Mouse (Mus musculus): ENCODE measurements at regions not wholly inside any gene's neighbourhood (a gene's known extent, or its start where the extent isn't known, plus 50 kb on each side); places are given as distances from the start of the nearest gene placed in this dataset.

DNA sequence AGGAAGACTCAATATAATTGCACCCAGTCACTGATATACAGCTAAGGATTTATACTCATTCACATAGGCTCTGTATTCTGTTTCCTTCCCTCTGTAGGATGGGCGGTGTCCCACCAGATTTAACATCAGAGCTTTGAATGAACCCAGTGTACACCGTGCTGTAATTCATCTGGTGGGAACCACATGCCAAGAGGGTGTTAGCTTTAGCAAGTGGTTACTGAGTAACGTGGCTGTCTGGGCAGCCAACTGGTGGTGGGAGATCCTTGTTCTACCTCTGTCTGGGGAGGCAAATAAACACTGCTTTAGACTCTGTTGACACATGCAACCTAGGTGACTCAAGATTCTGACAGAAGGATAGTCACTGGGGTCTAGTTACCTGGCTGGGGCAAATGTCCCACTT is 229.6 kb upstream of the Gm12728 start:
- no peak for DNase-seq (ENCODE audit: low spot score in 2 of 2)

DNA sequence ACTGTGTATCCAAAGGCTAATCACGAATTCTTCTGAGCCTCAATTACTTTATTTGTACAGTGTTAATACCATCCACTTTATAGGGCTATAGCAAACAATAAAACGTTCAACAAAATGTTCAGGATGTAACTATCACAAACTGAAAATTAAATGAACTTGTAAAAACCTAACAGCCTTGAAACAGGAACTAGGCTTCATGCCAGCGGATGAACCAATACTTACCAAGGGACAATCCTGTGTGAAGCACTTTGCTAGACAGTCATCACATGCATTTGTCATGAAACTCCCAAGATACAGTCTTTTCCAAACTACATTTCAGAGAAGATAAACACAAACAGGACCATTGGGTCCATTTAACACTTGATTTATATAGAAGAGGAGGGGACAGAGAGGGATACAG is 228.9 kb upstream of the Gm12728 start:
- no peak for DNase-seq (ENCODE audit: low spot score in 2 of 2)

DNA sequence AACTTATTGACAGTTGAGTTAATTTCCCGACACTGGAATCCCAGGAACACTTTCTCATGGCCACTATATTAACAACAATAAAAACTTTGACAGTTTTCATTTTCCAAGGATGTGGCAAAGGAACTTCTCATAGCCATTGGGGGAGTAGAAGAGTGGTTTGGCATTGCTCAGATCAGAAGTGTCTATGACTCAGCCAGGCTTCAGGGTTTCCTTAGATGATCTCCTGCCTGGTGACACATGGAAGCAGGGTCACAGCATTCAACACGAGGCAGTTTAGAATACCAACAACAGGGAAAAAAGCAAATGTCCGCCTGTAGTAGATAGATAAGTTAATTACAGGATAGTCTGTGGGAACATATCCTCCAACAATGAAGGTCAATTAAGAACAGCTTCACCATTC is 228.1 kb upstream of the Gm12728 start:
- no peak for DNase-seq (ENCODE audit: low spot score in 2 of 2)

DNA sequence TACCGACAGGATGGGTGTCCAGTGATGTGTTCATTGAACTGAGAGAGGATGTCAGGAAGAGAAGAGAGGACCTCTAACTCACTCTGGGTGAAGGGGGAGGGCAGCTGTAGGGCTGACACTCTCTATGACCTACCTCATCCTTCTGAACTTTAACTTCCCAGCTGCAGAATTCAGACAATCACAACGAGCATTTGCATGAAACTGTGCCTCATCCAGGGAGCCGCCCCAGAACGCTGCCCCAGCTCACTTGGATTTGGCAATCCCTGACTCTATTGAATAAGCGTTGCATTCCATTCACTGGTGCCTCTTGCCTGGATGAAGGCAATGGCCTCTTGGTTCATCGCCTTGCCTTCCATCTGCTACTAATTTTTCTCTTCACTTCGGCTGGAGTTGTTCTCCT is 223.9 kb upstream of the Gm12728 start:
- no peak for DNase-seq (ENCODE audit: low spot score in 2 of 2)

DNA sequence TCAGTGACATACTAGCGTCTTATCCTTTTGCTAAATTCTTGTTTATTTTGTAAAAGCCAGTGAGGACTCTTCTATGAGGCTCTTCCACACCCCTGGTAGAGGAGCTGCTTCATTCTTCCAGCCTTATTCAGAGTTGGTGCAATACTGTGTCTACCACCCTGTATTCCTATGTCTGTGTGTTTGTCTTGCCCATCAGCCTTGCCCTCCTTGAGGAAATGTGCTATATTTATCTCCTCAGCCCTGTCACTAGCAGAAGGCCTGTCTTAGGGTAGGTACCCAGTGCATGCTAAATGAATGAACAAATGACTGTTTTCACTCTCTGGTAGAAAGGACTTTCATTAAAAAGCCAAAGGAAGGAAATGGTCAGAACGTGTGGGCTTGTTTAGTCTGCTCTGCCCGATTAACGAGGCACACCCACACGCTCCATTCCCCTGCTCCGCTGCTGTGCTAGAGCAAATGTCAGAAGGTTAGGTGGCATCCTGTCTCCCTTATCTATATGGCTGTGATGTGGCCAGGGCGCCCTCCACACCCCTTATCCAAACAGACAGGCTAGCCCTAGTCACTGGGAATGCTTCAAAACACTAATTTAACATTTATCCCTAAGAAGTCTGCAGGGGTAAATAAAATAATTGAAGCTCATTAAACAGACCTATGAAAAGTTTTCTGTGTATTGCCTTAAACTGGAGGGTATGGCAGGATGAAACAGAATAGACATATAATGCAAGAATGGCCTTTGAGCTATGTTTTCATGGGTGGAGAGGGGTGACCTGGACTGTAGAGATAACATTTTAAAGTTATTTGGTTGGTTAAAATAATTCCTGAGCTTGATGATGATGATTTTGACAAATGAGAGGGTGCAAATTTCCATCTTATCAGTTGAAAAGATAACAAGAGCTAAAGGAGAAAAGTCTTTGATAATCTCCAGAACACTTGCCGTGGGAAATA is 222.9 kb upstream of the Gm12728 start:
- DNase-seq (ENCODE audit: low spot score in 2 of 2), result no peak

DNA sequence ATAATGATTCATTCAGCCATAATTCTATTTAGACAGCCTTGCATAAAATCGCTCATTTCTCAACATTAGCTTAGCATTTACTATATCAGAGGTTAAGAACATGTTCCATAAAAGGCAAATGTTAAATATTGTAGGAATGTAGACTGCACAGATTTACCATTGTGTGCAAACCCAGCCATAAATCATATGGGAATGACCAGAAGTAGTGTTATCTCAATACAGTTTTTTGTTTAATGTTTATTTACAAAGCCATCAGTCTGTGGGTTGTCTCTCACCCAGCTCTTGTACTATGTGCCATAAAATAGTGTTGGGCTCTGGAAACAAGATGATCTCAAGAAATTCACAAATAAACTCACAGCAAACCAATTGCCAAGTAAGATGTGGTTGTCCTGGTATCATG is 220.0 kb upstream of the Gm12728 start:
- DNase-seq (ENCODE audit: low spot score in 2 of 2), result no peak

DNA sequence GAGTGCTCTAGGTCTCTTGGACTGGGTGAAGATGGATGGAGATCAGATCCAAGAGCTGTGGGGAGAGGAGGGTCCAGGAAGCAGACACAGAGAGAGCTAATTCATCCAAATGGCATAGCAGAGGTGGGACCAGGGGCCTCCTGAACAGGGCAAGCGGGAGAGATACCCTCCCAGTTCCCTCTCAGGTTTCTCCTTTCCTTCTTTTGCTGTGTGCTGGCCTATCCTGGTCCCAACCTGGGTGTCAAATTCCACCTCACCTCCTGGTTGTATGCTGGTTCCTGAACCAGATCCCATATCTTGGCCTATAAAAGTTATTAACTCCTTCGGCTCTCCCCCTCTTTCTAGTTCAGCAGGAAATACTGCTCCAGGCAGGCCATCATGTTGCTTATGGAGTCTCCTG is 214.1 kb upstream of the Gm12728 start:
- no peak for DNase-seq (ENCODE audit: low spot score in 2 of 2)

DNA sequence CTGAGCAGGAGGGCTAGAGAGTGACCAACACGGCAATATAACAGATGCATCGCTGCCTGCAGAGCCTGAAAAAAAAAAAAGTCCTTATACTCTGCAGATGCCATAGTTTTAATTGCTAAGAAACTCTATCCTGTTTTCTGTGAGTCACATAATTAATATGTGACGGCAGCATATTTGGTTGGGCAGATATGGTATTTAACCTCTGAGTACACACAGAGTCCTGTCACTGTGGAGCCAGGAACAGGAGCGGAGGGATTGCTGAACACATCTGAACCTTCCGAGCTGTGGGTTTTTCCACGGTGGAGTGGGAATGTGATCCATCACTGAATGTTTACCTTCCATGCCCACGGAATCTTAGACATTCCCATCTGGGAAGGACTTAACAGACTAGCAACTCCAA is 208.7 kb upstream of the Gm12728 start:
- DNase-seq (ENCODE audit: low spot score in 2 of 2), result no peak

DNA sequence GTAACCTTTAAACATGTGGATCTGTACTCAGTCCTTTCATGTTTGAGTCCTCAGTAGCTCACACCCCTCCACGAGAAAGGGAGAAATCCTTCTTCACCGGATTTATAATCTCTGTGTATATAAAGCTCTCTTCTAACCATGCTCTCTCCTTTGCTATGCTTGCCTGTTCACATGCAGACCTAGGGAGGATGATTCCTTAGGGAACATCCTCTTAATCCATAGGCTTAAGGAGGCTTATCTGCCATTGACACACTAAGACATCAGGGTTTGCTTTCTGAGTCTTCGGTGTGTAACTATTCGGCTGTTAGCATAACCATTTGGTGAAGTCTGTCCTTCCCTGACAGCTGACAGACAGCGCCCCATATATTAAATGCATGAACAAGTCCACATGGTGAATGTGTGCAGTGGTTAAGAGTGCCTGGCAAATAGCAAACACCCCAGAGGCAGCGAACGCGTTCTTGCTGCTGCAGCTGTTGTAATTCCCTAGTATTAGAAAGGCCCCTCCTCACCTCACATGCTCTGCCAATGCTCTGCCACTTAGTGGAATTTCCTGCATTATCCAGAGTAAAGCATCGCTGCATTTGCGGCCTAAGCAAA is 205.2 kb upstream of the Gm12728 start:
- no peak for DNase-seq (ENCODE audit: low spot score in 2 of 2)

DNA sequence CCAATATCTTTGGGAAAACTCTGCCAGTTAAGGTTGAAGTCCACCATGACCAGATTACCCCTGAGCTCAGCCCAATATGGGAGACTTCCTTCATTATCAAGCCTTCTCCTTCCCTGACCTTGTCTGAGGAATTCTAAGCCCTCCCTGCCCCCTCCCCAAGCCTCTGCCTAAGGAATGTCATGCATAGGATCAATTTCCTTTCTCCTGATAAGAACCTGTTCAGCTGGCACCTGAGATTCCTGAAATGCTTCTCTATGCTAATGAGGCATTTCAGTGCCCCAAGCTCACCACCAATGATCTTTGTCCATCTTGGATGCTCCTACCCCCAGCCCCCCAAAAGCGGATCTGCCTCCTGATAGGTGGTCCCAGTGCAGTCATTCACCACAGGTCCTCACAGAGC is 186.0 kb upstream of the Gm12728 start:
- no peak for DNase-seq (ENCODE audit: low spot score in 2 of 2)

DNA sequence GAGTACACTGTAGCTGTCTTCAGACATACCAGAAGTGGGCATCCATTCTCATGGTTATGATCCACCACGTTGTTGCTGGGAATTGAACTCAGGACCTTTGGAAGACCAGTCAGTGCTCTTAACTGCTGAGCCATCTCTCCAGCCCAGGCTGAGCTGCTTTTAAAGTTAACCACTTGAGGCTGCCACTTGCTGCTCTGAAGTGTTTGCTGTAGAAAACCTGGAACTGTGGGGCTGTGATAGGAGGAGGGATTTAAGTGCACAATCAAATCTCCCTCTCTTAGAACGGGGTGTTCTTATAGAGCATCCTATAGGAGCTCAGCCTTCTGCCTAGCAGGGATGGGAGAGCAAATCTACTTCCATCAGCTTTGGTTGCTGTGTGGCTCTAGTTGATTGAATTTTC is 185.1 kb upstream of the Gm12728 start:
- DNase-seq (ENCODE audit: low spot score in 2 of 2), result no peak

DNA sequence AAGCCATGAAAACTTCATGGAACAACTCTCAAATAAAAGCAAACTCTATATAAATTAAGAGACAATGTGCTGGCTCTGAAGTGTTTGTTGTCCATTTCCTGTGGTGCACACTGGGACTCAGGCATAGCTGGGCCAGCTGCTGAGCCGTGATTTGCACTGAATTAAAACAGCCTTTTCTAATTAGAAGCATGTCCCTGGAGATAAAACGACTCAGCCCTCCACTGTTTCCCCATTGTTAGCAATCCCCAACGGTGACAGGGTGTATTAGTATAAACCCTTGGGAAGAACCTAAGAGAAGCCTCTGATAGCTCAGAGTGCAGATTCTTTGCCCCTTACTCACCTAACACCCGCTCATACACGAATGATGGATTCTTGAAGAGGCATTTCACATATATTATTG is 182.9 kb upstream of the Gm12728 start:
- no peak for DNase-seq (ENCODE audit: low spot score in 2 of 2)

DNA sequence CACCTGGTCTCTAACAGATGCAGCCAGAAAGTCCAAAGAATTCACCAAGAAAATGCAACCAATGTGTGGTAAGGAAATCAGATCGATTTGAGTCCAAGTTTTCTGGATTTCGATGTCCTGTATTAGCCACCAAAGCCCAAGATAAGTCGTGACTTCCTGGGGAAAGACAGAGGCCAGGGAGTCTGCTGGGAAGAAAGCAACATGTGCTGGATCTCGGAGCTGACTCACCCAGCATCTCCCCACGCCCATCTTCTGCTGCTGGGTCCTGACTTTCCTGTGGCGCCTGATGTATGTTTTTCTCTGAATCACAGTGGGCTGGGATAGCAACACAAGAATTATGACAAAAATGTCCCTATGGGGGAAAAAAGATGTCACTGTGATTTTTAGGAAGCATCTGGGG is 178.8 kb upstream of the Gm12728 start:
- no peak for DNase-seq (ENCODE audit: low spot score in 2 of 2)

DNA sequence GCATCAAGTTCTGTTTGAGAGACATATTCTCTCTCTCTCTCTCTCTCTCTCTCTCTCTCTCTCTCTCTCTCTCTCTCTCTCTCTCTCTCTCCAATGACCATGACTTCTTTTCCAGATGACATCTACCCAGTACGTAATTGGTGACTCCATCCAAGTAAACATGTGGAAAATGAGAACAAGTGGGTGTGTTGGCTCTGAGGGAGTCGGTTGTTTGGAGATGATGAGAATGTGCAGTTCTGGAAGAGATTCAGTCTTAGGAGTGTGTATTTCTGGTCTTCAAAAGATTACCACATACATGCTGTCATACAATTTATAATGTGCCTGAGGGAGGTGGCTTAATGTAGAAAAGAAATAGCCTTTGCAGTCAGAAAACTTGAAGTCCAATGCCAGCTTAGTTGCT is 175.3 kb upstream of the Gm12728 start:
- DNase-seq (ENCODE audit: low spot score in 2 of 2), result no peak

DNA sequence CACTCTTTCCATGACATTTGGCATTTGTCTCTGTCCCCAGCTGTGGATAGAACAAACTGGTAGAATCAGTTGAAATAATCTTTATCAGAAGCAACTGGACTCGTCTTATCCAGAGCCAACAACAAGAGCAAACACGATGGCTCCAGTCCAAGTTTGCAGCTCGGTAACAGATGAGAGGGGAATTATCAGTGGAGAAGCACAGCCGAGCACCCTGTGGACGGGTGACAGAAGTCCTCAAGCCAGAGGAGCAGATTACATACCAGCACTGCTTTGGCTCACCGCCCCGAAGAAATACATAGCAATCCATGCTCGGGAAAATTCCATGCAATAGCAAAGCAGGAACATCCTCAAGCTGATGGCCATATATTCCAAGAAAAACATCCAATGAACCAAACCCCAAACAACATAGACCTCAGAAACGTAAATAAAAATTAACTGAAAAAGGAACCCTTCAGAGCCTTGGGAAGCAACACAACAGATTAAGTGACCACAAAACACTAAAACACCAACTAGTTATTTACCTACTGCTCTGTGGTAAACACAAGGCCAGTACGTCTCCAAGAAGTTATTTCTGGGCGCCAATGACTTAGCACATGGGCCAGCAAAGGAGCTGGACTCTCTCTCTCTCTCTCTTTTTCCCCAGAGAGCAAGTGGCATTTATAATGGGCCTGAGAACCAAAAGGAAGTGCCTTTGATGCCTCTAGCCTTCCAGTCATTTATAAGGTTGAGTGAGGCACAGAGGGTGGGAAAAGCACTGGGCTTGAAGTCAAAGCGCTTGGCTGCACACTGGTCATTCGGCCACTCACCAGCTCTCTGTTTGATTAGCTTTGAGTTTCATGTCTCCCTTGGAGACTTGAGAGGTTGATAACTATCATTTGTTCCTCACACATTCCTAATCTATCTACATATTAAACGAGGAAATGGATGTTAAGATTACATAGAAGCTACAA is 163.0 kb upstream of the Gm12728 start:
- DNase-seq (ENCODE audit: low spot score in 2 of 2), result no peak

DNA sequence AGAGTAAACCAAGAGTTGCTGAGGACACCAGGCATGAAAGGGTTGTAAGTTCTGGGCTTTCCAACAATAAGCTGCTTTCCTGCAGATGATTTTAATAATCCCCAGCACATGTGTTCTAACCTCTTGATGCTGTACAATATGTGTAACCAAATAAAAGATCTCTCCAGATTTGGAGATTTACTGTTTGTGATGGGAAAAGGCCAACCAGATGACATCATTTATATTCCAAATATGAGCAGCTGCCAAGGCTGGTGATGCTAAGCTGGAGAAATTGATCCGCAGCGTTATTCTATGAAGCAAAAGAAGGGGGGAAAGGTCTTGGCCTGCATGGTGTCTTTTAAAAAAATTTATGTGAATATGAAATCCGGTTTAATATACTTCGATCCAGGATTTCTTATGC is 160.1 kb upstream of the Gm12728 start:
- DNase-seq (ENCODE audit: low spot score in 2 of 2), result no peak

DNA sequence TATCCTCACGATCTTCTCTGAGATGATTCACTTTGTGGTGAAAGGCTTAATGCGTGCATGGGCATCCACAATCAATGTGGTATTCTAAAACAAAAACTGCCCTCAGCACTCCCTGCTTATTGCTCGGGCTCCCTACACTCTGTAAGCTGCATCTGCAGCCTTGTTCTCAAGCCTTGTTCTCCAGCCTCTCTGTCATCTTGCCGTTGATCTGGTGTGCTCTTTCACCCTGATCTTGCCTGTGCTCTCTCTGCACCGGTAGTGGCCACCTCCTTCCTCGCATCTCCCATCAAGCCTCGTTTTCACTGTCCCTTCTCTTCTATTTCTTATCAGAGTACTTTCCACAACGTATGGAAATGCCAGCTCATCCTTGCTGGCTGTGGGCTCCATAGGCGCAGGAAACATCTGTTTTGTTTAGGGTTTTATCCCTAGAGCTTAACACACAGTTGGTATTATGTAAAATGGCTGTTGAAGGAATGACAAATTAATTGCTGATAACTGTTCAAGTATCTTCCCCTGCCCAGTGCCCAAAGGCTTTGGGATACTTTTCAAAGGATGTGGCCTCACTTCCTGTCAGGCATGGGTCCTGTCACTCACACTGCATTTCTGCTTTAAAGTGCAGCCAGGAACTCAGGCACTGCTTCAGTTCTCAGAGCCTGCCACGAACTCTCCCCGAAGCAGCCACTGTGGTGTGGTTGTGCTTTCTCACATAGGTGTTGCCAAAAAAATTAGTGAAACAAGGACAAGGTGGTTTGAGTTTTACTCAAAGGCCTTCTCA is 158.9 kb upstream of the Gm12728 start:
- no peak for DNase-seq (ENCODE audit: low spot score in 2 of 2)

DNA sequence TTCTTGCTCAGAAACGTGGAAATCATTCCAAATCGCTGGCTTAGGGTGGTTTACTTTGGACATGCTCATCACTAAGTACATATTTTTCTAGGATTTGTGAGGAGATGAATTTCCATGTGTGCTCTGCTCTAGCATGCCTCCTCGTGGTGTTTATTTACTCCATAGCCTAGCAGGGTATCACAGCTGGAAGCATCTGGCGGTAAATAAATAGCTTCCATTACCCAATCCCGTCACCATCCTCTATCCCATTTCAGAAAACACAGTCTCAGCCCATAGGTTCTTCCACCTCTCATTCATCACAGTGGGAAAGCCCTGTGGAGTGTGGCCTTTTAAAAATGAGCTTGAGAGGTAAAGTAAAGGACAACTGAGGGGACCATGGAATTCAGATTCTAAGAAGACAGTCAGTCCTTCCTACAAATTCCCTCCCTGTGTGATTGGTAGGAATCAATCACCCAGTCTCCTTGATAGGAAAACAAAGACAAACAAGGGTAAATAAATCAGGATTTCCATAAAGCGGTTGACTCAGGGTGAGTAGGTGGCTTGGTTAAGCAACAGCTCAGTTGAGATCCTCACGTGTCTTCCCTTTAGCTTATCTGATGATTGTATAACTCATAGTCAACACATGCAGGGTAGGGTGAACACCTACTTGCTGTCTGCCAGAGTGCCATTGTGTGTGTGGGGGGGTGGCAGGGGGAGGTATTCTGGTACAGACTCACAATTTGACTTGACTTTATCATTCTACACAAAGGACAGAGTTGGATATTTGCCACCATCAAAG is 156.9 kb upstream of the Gm12728 start:
- no peak for DNase-seq (ENCODE audit: low spot score in 2 of 2)

DNA sequence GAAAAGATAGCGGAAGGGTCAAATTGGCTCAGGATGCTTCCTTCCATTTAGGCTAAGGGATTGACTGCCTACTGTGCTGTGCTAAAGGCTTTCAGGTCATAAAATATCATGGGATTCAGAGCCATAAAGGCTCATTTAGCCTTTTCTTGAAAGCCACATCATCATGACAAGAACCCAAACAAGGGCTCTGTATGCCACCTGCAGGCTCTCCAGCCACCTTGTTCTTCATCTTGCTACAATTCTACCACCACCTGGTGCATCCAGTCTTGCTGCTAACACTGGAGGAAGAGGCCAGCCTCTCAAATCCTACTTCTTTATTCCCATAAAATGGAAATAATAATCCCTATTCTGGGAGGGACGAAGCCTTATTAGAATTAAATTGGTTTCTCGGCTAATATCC is 155.9 kb upstream of the Gm12728 start:
- DNase-seq (ENCODE audit: low spot score in 2 of 2), result no peak

DNA sequence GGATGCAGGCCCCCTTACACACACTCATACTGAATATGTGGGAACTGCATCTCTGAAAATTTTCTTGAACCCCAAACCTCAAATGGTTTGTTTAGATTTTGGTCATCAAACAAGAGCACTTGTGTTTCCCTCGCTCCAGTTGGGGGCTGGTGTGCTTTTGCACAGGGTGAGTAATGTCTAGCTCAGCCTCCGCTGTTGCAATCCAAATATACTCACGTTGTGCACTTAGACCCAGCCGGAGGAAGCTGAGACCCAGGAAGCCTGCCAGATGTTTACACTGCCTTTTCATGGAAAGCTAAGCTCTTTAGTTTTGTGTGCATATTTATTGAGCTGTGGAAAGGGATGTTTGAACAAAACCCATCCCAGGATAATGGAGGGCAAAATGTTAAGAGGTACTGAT is 148.9 kb upstream of the Gm12728 start:
- DNase-seq (ENCODE audit: low spot score in 2 of 2), result no peak

DNA sequence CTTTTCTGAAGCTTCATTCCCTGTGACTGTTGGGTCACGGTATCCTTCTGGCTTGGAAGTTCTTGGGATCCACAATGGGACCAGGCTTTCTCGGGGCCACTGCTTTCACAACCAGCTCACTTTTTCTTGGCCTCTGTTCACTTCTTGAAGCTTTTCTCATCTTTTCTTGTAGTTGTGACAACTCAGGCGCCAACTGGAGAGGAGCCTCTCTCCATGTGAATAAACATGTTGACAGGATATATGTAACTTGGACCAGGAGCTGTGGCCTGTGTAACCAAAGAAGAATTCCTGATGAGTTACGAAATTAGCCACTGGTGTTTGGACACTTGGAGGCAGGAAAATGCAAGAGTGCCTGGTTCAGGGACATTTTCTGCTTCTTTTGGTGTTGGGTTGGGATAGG is 148.1 kb upstream of the Gm12728 start:
- DNase-seq (ENCODE audit: low spot score in 2 of 2), result no peak

Measured in right cerebral cortex, adult 2 months (tissue).